Mouse (Mus musculus): ENCODE results near the gene Col6a3. TPM values are rescaled to one million over a fixed set of nuclear protein-coding genes. Genes with fewer than 3 reads are reported as not detected.

The Col6a3 gene
- 5.9 and 7.9 TPM in 2 replicates for polyA plus RNA-seq (2012; rRNA removed)

GRCm38 (mm10) chr1:90843836-90844235 is at the start of gene Col6a3:
Col6a3 (minus strand) TSS chr1:90843971.

Other genes starting within 250 kb of the Col6a3 start
- gene Cops8, start 241.0 kb downstream of the Col6a3 start, polyA plus RNA-seq (2012; rRNA removed): 25.9 and 28.4 TPM in 2 replicates
- 0.05 TPM in 2 replicates for gene Mlph, start 71.1 kb upstream of the Col6a3 start, polyA plus RNA-seq (2012; rRNA removed)
- gene Prlh, start 109.1 kb upstream of the Col6a3 start, polyA plus RNA-seq (2012; rRNA removed): not detected in 2 replicates
- 6.9 and 7.2 TPM in 2 replicates for gene Rab17, start 125.7 kb upstream of the Col6a3 start, polyA plus RNA-seq (2012; rRNA removed)
- gene Lrrfip1, start 154.8 kb upstream of the Col6a3 start, polyA plus RNA-seq (2012; rRNA removed): 17.7 and 20.2 TPM in 2 replicates